Mouse (Mus musculus) brain, embryonic 14.5 days (tissue): Measurements from ENCODE around the gene 3110040M04Rik.

Experiments
- CTCF ChIP-seq: fragments of 200-500 bp; IDR thresholded peaks from 2 replicates; pipeline ENCODE4 v1.5.1; 2012; ENCODE audit warnings: inconsistent platforms, mild to moderate bottlenecking, moderate library complexity, borderline replicate concordance; ENCODE audit not compliant: insufficient read depth, insufficient read length; ENCODE audit errors: extremely low read depth
- POLR2A ChIP-seq: fragments of 200-500 bp; IDR thresholded peaks from 2 replicates; pipeline ENCODE4 v1.6.1; 2012; ENCODE audit warnings: mild to moderate bottlenecking, inconsistent platforms, borderline replicate concordance; ENCODE audit not compliant: poor library complexity, insufficient read depth, insufficient read length, severe bottlenecking; ENCODE audit errors: extremely low read depth

DNA sequence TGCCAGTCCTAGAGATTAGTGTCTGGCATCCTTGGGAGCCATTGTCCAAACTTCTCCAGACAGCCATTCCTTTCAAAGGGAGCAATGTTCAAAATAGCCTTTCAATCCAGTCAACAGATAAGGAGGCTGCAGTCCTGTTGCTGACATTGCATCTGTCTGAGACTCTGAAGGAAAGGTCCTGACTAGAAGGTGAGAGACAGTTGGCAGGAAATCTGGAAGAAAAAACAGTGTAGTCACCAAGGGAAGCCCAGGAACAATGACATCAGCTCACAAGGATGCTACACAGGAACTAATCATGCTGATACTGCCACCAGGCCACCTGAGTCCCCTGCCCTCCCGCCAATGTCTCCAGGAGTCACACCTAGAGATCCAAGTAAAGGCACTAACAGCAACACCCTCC lies 19.5 kb downstream of the 3110040M04Rik start:
- no peak for TF ChIP-seq POLR2A
- TF ChIP-seq CTCF, result no peak
